Mouse (Mus musculus): ENCODE data around the gene Pacrg.

DNA sequence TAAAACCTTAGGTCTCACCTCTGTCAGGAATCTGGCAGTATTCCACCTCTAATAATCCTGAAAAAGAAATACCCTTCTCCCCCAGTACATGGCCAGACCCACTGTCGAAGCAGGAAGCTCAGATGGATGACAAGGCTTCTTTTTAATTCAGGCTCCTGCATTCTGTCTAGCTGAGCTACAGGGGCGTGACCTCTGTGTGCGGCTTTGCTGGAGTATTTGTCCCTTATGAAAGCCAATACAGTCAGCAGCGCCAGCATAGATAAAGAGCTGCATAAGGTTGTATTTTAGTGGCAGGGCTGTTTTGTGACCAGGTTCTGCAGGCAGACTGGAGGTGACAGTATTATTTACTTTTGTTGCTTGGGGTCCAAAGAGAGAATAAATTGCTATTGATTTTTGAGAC lies 47.8 kb upstream of the Pacrg start:
- TF ChIP-seq CTCF (IDR thresholded peaks at IDR 0.05; ENCODE audit: control insufficient read depth, insufficient read depth, insufficient replicate concordance, low read depth, low read length) (no peak), POLR2A (IDR thresholded peaks at IDR 0.05; ENCODE audit: control insufficient read depth, low read depth, low read length) (no peak)
